Mouse (Mus musculus) Patski (cell line): ENCODE measurements around the gene Smarcb1. TPM values are rescaled to one million over a fixed set of nuclear protein-coding genes. Genes with fewer than 3 reads are reported as not detected.

ENCODE experiments used
- ATAC-seq: fragments of 100-300 bp; one replicate; pipeline ENCODE4 v1.8.0; 2021
- CTCF ChIA-PET: fragments of 350-600 bp; sonication (Branson Sonifier 250); formaldehyde crosslinking; loops from one replicate; lab custom pipeline; 2022; ENCODE audit warnings: inconsistent platforms; lab: Charles Lee
- POLR2A ChIA-PET: fragments of 350-600 bp; sonication (Branson Sonifier 250); formaldehyde crosslinking; loops from one replicate; lab custom pipeline; 2022; ENCODE audit warnings: antibody characterized with exemption, inconsistent platforms; lab: Charles Lee
- DNase-seq: peaks from one replicate; pipeline ENCODE4 v3.0.0-alpha.2; 2011; ENCODE audit warnings: low read depth, low spot score
- H3K27me3 ChIP-seq: fragments of 371-371 bp; one replicate; pipeline ENCODE4 v1.5.1; 2021
- CTCF ChIP-seq: fragments of 100-300 bp; IDR thresholded peaks from one replicate; pipeline ENCODE4 v1.5.1; 2021
- in situ Hi-C: fragments of 300-500 bp; cut with MboI; formaldehyde crosslinking; loops from 3 replicates; pipeline ENCODE4 v1.11.1; 2018; ENCODE audit warnings: low pct_unique_long_range_greater_than_20kb, mixed read lengths
- polyA plus RNA-seq: library from polyadenylated mRNA; unstranded; gene quantifications from one replicate; pipeline ENCODE4 v1.2.3, GENCODE M21; 2021

Gene Smarcb1
- polyA plus RNA-seq, 1 experiment from 2014 or later, result 107 TPM

DNA sequence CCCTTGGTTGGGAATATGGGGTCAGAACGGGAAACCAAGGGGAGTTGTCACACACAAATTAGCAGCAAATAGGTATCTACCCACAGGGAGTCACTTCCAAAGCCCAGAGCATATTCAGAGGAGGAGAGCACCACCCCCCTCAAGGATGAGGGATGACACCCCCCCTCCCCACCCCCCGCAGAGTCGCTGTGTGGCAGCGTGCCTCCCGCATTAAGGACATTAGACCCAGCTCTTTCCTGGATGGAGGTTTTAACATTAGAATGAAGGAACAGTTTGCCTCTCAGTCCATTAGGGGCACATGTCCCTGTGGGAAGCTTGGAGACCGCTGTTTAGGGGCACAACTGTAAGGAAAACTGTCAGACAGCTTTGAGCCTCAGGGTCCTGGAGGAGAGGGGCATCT is 70.3 kb downstream of the Smarcb1 start:
- no peaks in the 10 kb centered on the region for H3K27me3 ChIP-seq
- no peak for TF ChIP-seq CTCF
- DNase-seq (no peak), ATAC-seq (no peak)
- in situ Hi-C loops, result no loop called here
- POLR2A ChIA-PET, result interaction anchor here (0.6 kb wide), 1 partner anchor 144 kb away, joined by 3 read pairs; no protein-coding TSS in a partner anchor
- CTCF ChIA-PET, result no interaction called here

DNA sequence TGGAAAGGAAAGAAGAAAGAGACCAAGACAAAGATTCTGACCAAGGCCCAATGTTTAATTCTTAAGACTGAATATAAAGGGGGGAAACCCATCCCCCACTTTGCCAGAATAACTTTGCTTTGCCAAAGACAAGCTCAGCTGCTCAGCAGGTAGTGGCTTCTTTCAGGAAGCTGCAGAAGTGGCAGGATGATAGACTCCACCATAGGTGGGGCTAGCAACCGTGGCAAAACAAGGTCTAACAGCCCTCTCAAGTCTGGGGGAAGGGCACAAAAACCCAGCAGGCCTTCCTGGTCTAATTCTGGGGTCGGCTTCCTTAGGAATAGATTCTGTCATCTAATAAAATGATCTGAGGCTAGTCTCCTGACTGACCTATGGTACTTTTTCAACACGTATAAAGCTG is 73.0 kb downstream of the Smarcb1 start:
- DNase-seq (no peak), ATAC-seq (no peak)
- POLR2A ChIA-PET, result interaction anchor here (0.6 kb wide), 1 partner anchor 124 kb away, joined by 3 read pairs; no protein-coding TSS in a partner anchor
- in situ Hi-C loops, result no loop called here
- no peak for TF ChIP-seq CTCF
- no peaks in the 10 kb centered on the region for H3K27me3 ChIP-seq
- CTCF ChIA-PET, result interaction anchor here (1.5 kb wide), 1 partner anchor 104 kb away, joined by 5 read pairs; no protein-coding TSS in a partner anchor

Other genes starting within 250 kb of the Smarcb1 start
- gene Cabin1, start 157.3 kb downstream of the Smarcb1 start, polyA plus RNA-seq, result 40.7 TPM
- 128 TPM for gene Ddt, start 148.2 kb downstream of the Smarcb1 start, polyA plus RNA-seq
- not detected for gene Gm20441, start 140.7 kb downstream of the Smarcb1 start, polyA plus RNA-seq
- 0.03 TPM for gene Gstt3, start 140.2 kb downstream of the Smarcb1 start, polyA plus RNA-seq
- gene Gstt1, start 123.0 kb downstream of the Smarcb1 start, polyA plus RNA-seq, result 0.45 TPM
- gene Gstt4, start 99.1 kb downstream of the Smarcb1 start, polyA plus RNA-seq, result not detected
- gene Gstt2, start 84.2 kb downstream of the Smarcb1 start, polyA plus RNA-seq, result 0.35 TPM
- 592 TPM for gene Mif, start 61.4 kb downstream of the Smarcb1 start, polyA plus RNA-seq
- 1.1 TPM for gene Derl3, start 28.2 kb downstream of the Smarcb1 start, polyA plus RNA-seq
- 362 TPM for gene Chchd10, start 11.5 kb upstream of the Smarcb1 start, polyA plus RNA-seq
- gene Mmp11, start 14.9 kb upstream of the Smarcb1 start, polyA plus RNA-seq, result 67.8 TPM
- gene Gm867, start 19.1 kb upstream of the Smarcb1 start, polyA plus RNA-seq, result 0.05 TPM
- gene Vpreb3, start 21.4 kb upstream of the Smarcb1 start, polyA plus RNA-seq, result not detected
- gene Gm5134, start 32.9 kb upstream of the Smarcb1 start, polyA plus RNA-seq, result not detected
- 8.9 TPM for gene Zfp280b, start 111.0 kb upstream of the Smarcb1 start, polyA plus RNA-seq
- gene Slc5a4b, start 189.3 kb upstream of the Smarcb1 start, polyA plus RNA-seq, result not detected
- gene Slc5a4a, start 225.8 kb upstream of the Smarcb1 start, polyA plus RNA-seq, result not detected